Mouse (Mus musculus) midbrain, embryonic 14.5 days (tissue): ENCODE data around the gene Vwa3a. TPM values are rescaled to one million over a fixed set of nuclear protein-coding genes. Genes with fewer than 3 reads are reported as not detected.

Experiments
- ATAC-seq: fragments of 200-750 bp; cut with Nextera tagmentation; 2 replicates; pipeline ENCODE4 v1.8.0; 2017; ENCODE audit warnings: moderate number of reproducible peaks, moderate library complexity; ENCODE audit not compliant: low FRiP score, low TSS enrichment
- DNase-seq: peaks from one replicate; pipeline ENCODE4 v3.0.0-alpha.2; 2015
- H3K27ac ChIP-seq: fragments of 300-500 bp; sonication (generic); replicated peaks from 2 replicates; pipeline ENCODE4 v1.5.1; 2014; ENCODE audit warnings: mild to moderate bottlenecking, low read depth, low read length, moderate library complexity
- H3K27me3 ChIP-seq: fragments of 300-500 bp; sonication (generic); 2 replicates; pipeline ENCODE4 v1.6.1; 2014; ENCODE audit warnings: low read length, control low read depth, mixed read lengths; ENCODE audit not compliant: control insufficient read depth, insufficient read depth
- H3K36me3 ChIP-seq: fragments of 300-500 bp; sonication (generic); 2 replicates; pipeline ENCODE4 v1.6.1; 2014; ENCODE audit warnings: low read length, control low read depth; ENCODE audit not compliant: control insufficient read depth, insufficient read depth
- H3K4me1 ChIP-seq: fragments of 300-500 bp; sonication (generic); 2 replicates; pipeline ENCODE4 v1.6.1; 2014; ENCODE audit warnings: mild to moderate bottlenecking, antibody characterized with exemption, low read length, control low read depth; ENCODE audit not compliant: control insufficient read depth, insufficient read depth
- H3K4me2 ChIP-seq: fragments of 300-500 bp; sonication (generic); 2 replicates; pipeline ENCODE4 v1.6.1; 2014; ENCODE audit warnings: mild to moderate bottlenecking, low read length, moderate library complexity
- H3K4me3 ChIP-seq: fragments of 300-500 bp; sonication (generic); replicated peaks from 2 replicates; pipeline ENCODE4 v1.5.1; 2014; ENCODE audit warnings: low read depth, low read length
- H3K9ac ChIP-seq: fragments of 300-500 bp; sonication (generic); replicated peaks from 2 replicates; pipeline ENCODE4 v1.6.1; 2014; ENCODE audit warnings: mild to moderate bottlenecking, low read length, moderate library complexity
- H3K9me3 ChIP-seq: fragments of 300-500 bp; sonication (generic); 2 replicates; pipeline ENCODE4 v1.6.1; 2016; ENCODE audit warnings: low read length, control low read depth, mixed read lengths; ENCODE audit not compliant: control insufficient read depth
- WGBS: fragments of 180-500 bp; shearing (Covaris S2); extraction: QIAGEN DNeasy Blood & Tissue Kit; methylation state at CpG from one replicate; pipeline ENCODE4 v1.1.7; 2014; 5-methylcytosine and 5-hydroxymethylcytosine counted together
- polyA plus RNA-seq: library from polyadenylated mRNA; unstranded; fragments of >200 nt; fragmentation: Nextera tagmentation; extraction: Ambion mirVana; gene quantifications from 2 replicates; pipeline ENCODE4 v1.2.1, GENCODE M21; 2014

Vwa3a gene
- polyA plus RNA-seq, 1 experiment from 2014 or later: 1.3 TPM

DNA sequence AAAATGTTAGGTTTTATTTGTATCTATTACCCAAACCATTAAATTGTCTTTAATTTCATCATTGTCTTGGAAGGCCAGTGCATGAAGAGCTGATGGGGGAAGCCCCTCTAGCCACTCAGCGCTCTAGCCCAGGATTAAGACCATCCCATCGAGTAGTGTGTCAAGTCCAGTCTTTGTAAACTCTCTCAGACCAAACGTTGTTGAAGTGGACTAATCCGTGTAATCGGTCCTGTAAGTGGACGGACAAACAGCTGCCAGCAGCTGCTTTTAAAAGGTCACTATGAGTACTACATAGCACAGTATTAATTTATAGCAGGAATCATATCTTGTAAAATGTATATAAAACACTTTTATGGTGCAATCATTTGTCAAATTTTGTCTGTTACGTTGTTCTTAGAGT is 6.2 kb upstream of the Vwa3a start:
- Histone ChIP-seq H3K9me3 (no peaks in the 10 kb centered on the region), H3K4me1 (no peaks in the 10 kb centered on the region), H3K36me3 (peaks cover 14% of the 10 kb centered on the region), H3K27me3 (no peaks in the 10 kb centered on the region), H3K4me2 (no peak overlapping the region), H3K9ac (no peak overlapping the region), H3K4me3 (no peak overlapping the region), H3K27ac (no peak overlapping the region)
- DNase-seq: no peak
- ATAC-seq: no peak
- 79% methylated on average over 7 of the region's 7 CpGs for WGBS

GRCm38 (mm10) chr7:120739558-120740101 is 512 bp downstream of the Vwa3a start:
- Histone ChIP-seq H3K27me3 (no peaks in the 10 kb centered on the region), H3K4me2 (0 out of 2 replicates have a peak overlapping the region, but pooled peaks have one; percentile 10), H3K4me1 (peaks cover 7% of the 10 kb centered on the region; the same call in 1 of the 2 replicates), H3K9me3 (no peaks in the 10 kb centered on the region), H3K4me3 (no peak overlapping the region), H3K36me3 (no peaks in the 10 kb centered on the region), H3K9ac (no peak overlapping the region; the same call in 1 of the 2 replicates), H3K27ac (no peak overlapping the region)
- 3% methylated on average over 5 of the region's 5 CpGs for WGBS
- DNase-seq: peak; percentile 37
- ATAC-seq: no peak

GRCm38 (mm10) chr7:120743366-120744351 is 4.5 kb downstream of the Vwa3a start:
- no peak overlapping the region for H3K4me2 ChIP-seq
- H3K36me3 ChIP-seq: no peaks in the 10 kb centered on the region
- ATAC-seq (no peak), DNase-seq (no peak)
- H3K9me3 ChIP-seq: no peaks in the 10 kb centered on the region
- H3K27ac ChIP-seq: no peak overlapping the region
- peaks cover 7% of the 10 kb centered on the region; the same call in 1 of the 2 replicates for H3K4me1 ChIP-seq
- H3K9ac ChIP-seq: no peak overlapping the region
- 84% methylated on average over 14 of the region's 14 CpGs for WGBS
- no peak overlapping the region for H3K4me3 ChIP-seq
- no peaks in the 10 kb centered on the region for H3K27me3 ChIP-seq

GRCm38 (mm10) chr7:120744606-120745005 is 5.5 kb downstream of the Vwa3a start:
- H3K36me3 ChIP-seq: no peaks in the 10 kb centered on the region
- no peak overlapping the region for H3K9ac ChIP-seq
- no peak overlapping the region for H3K4me3 ChIP-seq
- DNase-seq (no peak), ATAC-seq (no peak)
- H3K4me1 ChIP-seq: peaks cover 5% of the 10 kb centered on the region; the same call in 1 of the 2 replicates
- no peak overlapping the region for H3K4me2 ChIP-seq
- H3K9me3 ChIP-seq: no peaks in the 10 kb centered on the region
- no peaks in the 10 kb centered on the region for H3K27me3 ChIP-seq
- no peak overlapping the region for H3K27ac ChIP-seq
- 89% methylated on average over 6 of the region's 6 CpGs for WGBS

GRCm38 (mm10) chr7:120746029-120746428 is 6.9 kb downstream of the Vwa3a start:
- no peak overlapping the region for H3K9ac ChIP-seq
- H3K4me2 ChIP-seq: no peak overlapping the region
- no peak overlapping the region for H3K27ac ChIP-seq
- H3K27me3 ChIP-seq: no peaks in the 10 kb centered on the region
- no peaks in the 10 kb centered on the region for H3K36me3 ChIP-seq
- DNase-seq (no peak), ATAC-seq (no peak)
- H3K9me3 ChIP-seq: no peaks in the 10 kb centered on the region
- 84% methylated on average over 3 of the region's 3 CpGs for WGBS
- H3K4me1 ChIP-seq: no peaks in the 10 kb centered on the region
- H3K4me3 ChIP-seq: no peak overlapping the region

GRCm38 (mm10) chr7:120746821-120747220 is 7.7 kb downstream of the Vwa3a start:
- no peak overlapping the region for H3K9ac ChIP-seq
- H3K36me3 ChIP-seq: no peaks in the 10 kb centered on the region
- 92% methylated on average over 5 of the region's 5 CpGs for WGBS
- no peak for DNase-seq
- H3K4me1 ChIP-seq: no peaks in the 10 kb centered on the region
- no peaks in the 10 kb centered on the region for H3K27me3 ChIP-seq
- no peaks in the 10 kb centered on the region for H3K9me3 ChIP-seq
- H3K4me3 ChIP-seq: no peak overlapping the region
- H3K4me2 ChIP-seq: no peak overlapping the region
- no peak for ATAC-seq
- H3K27ac ChIP-seq: no peak overlapping the region

GRCm38 (mm10) chr7:120748478-120748877 is 9.4 kb downstream of the Vwa3a start:
- Histone ChIP-seq H3K27ac (no peak overlapping the region), H3K4me3 (no peak overlapping the region), H3K27me3 (no peaks in the 10 kb centered on the region), H3K9ac (no peak overlapping the region), H3K9me3 (no peaks in the 10 kb centered on the region), H3K36me3 (no peaks in the 10 kb centered on the region), H3K4me2 (no peak overlapping the region), H3K4me1 (no peaks in the 10 kb centered on the region)
- DNase-seq: no peak
- no peak for ATAC-seq

- no peak overlapping the region for H3K4me2 ChIP-seq
- no peaks in the 10 kb centered on the region for H3K4me1 ChIP-seq
- no peaks in the 10 kb centered on the region for H3K27me3 ChIP-seq
- DNase-seq: no peak
- no peaks in the 10 kb centered on the region for H3K36me3 ChIP-seq
- no peak overlapping the region for H3K9ac ChIP-seq
- H3K4me3 ChIP-seq: no peak overlapping the region
- H3K9me3 ChIP-seq: no peaks in the 10 kb centered on the region
- ATAC-seq: no peak
- H3K27ac ChIP-seq: no peak overlapping the region
These were observed 12.2 kb downstream of the Vwa3a start for GRCm38 (mm10) chr7:120751330-120751729.

DNA sequence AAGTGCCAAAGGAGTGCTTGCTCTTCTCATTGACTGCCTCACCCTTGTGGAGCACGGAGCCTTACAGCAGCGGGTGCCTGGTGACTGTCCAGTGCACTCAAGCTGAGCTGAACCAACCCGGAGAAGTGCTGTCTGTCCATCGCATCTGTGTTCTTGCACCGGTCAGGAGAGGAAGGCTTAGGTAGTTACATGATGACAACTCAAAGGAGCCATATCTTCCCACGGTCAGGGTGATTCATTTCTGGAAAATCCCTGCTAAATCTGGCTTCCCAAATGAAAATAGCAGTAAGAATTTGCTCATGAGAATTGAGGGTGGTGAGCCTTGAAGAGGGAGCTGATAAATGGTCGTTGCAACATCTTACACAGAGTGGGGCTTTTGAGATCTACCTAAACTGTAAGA is 12.8 kb downstream of the Vwa3a start:
- DNase-seq: no peak
- no peak overlapping the region for H3K9ac ChIP-seq
- no peak for ATAC-seq
- H3K4me3 ChIP-seq: no peak overlapping the region
- WGBS: 87% methylated on average over 7 of the region's 7 CpGs
- no peaks in the 10 kb centered on the region for H3K36me3 ChIP-seq
- H3K27me3 ChIP-seq: no peaks in the 10 kb centered on the region
- no peaks in the 10 kb centered on the region for H3K4me1 ChIP-seq
- H3K4me2 ChIP-seq: no peak overlapping the region
- H3K27ac ChIP-seq: no peak overlapping the region
- H3K9me3 ChIP-seq: no peaks in the 10 kb centered on the region
